Mouse (Mus musculus) embryo, embryonic 10 days (tissue): Measurements from ENCODE around the gene Gpr146.

Experiments
- DNase-seq: peaks from one replicate; pipeline ENCODE4 v3.0.0-alpha.2; 2015; ENCODE audit warnings: low spot score

Gpr146 gene

DNA sequence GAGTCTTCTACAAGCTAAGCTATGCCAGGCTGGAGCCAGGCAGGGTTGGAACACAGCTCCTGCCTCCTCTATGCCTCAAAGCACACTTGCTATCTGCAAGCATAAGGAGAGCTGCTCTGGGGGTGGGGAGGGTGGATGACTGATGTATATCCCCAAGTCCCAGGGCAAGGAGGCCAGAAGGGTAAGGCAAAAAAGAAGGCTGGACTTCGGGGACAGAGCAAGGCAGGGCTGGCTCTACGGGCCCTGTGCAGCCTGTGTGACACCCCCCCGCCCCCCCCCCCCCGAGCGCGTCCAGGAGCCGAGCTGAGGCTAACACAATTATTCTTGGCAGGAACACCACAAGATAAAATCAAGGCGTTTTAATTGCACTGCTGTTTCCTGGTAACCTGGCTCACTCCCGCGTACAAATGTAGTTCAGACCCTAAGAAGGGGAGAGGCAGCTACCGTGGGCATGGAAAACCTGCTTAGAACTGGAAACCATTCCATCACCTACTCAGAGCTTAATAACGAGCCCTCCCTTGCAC, 52.4 kb downstream of the Gpr146 start:
- DNase-seq, result no peak

DNA sequence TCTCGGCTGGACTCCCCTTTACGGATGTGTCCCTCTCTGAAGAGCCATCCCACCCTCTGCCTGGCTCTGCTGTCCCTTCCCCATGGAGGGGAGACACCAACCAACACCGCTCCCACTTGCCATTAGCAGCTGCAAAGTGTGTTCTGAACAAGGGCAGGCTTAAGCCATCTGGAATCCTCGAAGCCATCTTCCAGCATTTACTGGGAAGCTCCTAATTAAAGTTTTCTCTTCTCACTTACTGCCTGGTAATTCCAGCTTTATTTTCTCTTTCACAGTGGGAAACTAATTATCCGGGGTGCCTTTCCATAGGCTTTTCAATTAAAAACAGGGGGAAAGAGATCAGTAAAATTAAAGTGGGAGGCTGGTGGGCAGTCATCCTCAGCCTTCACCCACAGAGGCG, 54.8 kb downstream of the Gpr146 start:
- no peak for DNase-seq

DNA sequence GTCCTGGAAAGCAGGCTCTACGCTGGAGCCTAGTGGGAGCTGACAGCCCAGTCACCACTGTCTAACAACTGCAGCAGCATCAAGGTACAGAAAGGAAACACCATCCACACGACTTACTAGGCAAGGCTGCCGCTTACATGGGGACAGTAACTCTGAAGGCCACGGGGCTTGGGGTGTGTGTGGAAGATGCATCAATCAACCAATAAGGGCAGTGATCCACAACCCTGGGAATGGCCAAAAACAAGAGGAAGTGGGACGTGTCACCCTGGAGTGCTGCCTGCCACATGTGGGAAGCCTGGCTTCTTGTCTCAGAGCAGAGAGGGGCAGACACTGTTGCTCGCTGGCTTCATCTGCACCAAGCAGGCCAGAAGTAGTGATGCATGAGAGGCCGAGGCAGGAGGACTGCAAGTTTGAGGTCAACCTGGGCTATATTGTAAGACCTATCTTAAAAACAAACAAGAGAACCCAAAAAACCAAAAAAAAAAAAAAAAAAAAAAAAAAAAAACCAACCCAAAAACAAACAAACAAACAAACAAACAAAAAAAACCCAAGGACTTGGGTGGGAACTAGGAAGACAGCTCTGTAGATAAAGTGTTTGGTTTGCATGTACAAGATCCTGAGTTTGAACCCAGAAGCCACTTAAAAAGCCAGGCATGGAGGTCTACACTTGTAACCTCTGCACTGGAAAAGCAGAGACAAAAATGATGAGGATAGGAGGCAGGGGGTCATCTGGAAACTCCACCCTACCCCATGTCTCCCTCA, 55.4 kb downstream of the Gpr146 start:
- no peak for DNase-seq

DNA sequence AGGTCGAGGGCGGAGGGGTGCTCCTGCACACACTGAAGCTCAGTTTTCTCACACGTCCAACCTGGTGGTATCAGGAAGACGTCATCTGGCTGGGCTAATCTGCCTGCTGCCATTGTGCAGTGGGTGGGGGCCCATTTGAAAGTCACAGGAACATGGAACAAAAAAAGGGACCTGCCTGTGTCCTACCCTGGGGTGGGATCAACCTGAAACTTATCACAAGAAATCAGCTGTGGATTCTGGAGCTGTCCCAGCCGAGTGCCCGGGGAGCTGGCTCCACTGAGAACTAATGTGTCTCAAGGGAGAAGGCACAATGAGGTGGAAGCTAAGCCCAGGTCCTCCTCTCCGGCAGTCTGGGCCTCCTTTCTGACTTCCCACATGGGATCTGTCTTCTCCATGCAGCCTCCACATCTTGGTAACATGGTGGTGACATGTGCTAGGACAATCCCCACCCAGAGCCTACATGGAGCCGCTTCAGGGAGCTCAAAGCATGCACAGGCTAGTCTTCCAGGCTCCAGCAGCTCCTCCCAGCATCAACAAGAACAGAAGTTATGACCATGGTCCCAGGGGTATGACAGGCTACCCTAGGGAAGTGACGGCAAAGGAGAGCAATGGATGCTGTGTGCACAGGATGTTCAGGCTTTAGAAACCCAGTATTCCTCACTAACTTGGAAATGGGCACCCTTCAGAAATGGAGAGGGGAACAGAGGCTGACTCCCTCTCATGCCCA, 56.5 kb downstream of the Gpr146 start:
- DNase-seq, result no peak

DNA sequence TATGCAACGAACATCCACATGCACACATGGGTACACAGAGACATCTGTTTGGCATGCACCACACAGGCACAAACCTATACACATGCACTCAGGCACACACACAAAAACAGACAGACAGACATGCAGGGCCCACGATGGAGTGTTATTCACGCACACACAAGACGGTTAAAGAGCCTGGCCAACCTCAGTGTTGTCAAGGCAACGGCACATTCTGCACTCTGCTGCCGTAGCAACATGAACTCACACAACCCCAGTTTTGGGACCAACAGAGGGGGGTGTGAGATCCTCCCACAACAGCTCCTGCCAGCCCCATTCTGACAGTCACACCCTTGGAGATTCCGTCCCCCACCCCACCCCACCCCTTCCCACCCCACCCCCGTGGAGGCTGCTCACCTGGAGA, 57.4 kb downstream of the Gpr146 start:
- peak; percentile 72 for DNase-seq

DNA sequence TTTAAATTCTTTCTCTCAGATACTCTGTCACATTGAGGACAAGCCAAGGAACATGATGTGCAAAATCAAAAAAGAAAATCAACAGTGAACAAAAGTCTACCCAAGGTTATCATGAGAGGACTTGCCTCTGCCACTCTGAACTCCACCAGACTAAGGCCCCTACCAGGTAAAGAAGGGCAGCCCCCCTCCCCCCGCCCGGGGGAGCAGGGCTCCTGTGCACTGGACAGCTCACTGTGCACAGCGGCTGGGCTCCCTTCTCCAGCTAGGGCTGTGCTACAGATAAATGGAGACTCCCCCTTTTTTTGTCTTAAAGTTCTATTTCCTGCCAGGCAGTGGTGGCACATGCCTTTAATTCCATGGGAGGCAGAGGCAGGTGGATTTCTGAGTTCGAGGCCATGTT, 60.3 kb downstream of the Gpr146 start:
- DNase-seq, result no peak

DNA sequence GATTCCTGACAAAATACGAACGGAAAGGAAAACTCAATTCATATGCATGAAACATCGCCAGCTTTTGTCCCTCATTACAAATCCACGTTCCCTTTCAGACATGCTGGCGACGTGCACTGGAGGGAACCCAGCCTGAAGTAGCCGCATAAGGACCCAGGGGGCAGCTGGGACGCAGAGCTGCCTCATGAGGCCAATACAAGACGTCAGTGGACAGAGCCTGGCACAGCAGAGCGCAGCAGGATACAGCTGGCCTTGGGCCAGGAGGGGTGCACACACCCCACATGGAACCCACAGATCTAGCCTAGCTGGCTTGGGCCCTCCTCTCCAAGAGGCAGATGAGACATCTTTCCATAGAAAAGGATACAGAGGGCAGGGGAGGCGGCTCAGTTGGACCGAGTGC, 60.9 kb downstream of the Gpr146 start:
- no peak for DNase-seq

DNA sequence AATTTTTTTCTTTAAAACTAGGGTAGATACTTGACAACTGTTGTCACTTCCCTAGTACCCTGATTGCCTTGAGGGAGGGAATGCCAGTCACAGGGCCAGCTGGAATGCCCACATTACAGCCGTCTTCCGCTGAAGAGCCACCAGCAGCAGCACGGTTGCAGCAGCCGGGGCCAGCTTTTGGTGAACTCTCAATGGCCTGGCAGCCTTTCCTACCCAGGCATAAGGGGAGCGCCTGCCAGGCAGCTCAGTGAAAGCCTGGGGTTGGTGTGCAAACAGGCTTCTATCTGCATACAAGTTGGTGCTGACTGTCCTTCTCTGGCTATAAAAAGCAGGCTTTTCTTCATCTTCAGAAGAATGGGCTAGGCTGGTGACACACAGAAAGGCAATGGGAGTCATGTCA, 63.0 kb downstream of the Gpr146 start:
- no peak for DNase-seq

DNA sequence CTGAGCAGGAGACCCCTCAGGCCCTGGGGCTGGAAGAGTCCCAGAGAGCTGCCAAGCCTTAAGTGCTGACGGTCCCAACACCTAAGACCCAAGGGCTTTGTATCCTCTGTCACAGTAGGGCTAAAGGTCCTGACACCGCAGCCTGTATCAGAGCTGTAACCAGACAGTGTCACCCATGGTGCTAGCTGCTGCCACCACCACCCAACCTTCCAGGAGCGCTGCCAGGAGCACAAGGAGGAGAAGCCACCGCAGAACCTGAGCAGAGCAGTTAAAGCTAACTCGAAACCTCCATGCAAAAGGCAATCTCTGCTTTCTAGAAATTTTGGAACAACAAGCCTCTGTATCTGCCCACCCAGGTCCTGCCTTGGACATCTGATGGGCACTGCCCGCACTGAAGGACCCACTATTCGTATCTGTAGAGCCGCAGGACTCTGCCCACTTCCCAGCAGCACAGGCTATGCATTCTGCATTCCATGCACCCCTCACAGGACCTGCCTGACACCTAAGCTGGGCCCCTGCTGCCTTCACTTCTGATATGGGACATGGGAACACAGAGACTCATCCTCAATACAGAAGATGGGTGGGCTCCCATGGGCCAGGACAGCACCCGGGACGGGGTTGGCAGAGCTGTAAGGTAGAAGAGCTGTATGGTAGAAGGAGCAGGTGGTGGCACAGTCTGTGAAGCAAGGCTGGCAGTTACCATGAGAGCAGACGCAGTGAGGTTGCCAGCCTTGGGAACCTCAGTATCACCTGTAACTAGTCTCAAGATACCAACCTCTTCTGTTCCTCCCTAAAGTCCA, 63.6 kb downstream of the Gpr146 start:
- DNase-seq, result no peak

DNA sequence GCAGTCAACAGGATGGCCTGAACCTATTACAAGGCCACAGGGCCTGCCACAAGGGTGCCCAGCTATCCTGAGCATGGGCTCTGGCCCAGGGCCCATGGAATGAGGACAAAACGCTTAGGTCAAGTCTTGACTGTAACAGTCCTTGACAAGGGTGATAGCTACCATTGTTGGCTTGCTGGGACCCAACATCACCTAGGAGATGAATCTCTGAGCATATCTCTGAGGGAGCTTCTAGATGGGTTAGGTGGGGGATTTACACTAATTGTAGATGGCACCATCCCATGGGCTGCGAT, 64.2 kb downstream of the Gpr146 start:
- no peak for DNase-seq

DNA sequence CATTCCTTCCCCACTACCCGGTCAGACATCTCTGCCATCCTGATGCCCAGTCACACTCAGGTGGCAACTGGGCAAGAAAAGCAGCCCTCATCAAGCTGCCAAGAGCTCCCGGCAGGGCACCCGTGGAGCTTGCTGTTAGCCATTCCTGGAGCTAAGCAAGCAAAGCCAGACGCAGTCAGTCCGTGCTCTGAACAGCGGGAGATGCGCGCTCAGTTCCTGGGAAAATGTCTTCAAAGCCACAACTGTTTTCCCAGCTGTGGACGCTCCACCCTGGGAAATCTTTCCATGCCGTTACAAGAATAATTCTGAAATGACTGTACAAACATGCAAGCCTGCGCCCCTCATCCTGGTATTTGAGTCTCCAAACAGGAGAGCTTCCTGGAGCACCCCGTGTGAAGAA, 64.9 kb downstream of the Gpr146 start:
- no peak for DNase-seq

DNA sequence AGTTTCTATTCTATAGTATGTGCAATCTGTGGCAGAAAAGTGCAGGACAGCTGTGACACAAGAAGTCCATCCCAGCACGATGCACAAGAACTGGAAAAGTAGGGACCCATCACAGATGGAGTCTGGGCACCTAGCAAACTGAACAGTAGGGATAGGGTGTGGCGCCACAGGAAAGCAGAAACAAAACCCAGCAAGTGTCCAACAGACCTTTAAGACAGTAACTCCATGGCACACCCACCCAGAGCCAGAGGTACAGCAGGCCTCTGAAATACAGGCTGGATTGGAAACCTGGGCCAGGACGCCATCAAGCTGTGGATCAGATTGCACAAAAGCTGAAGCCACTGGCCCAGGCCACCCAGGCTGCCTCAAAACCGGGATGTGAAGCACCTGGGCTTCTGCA, 65.5 kb downstream of the Gpr146 start:
- DNase-seq, result no peak

DNA sequence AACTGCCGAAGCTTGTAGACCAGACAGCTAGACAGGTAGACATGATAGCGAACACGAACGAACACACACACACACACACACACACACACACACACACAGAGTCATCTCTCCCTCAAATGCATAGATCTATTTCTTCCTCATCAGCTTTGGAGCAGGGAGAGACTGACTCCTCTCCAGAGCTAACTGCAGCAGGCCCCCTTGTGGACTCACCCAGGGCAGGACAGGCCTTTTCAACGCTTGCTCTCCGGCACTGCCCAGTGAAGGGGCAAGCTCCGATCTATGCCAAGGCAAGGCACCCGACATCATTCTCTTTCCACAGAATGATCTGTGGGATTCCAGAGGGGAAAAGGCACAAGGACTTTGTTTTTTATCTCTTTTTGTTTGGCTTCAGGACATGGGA, 67.8 kb downstream of the Gpr146 start:
- DNase-seq, result no peak
